Mouse (Mus musculus): ENCODE results near the gene Gm13278. TPM values are rescaled to one million over a fixed set of nuclear protein-coding genes. Genes with fewer than 3 reads are reported as not detected.
A peak's percentile ranks its signal among the peaks of the same experiment; 100 is the strongest.
"Not testable (repeated sequence)": the region's sequence is repeated elsewhere in the genome, so short reads cannot be mapped to it uniquely, and the experiment has no call there.

The Gm13278 gene
- polyA plus RNA-seq, 1 experiment: not detected

DNA sequence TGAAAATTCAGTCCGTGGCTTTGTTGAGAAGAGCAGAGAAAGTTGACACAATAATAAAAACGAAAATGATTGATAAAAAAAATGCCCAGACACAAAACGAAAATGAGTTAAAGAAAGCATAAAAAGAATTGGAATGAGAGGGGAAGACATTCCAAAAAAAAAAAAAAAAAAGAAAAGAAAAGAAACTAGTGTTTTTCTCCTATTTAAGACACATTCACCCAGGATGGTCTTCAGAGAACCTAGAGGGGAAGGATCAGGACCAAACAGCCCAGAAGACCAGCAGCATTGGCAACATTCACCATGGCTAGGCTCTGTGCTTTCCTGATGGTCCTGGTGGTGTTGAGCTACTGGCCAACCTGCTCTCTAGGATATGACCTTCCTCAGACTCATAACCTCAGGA is 24.6 kb downstream of the Gm13278 start, which contains the start of gene Ifna7:
Ifna7 (plus strand) TSS at position 301 of the 400 bp plus-strand sequence.
- H3K36me3 ChIP-seq (ENCODE audit: control insufficient read depth, insufficient read depth, low read length): no peaks in the 10 kb centered on the region
- H3K27ac ChIP-seq (ENCODE audit: insufficient read depth, low read length): no peak within 1 kb of the TSS
- TF ChIP-seq CTCF (IDR thresholded peaks at IDR 0.05; ENCODE audit: extremely low read depth, insufficient read depth, insufficient read length, insufficient replicate concordance): no peak
- TF ChIP-seq POLR2A (IDR thresholded peaks at IDR 0.05; ENCODE audit: low read depth, low read length): no peak
- no peak within 1 kb of the TSS for H3K4me3 ChIP-seq (ENCODE audit: extremely low read depth, insufficient read depth, insufficient read length)
- H3K27me3 ChIP-seq (ENCODE audit: control insufficient read depth, insufficient read depth, low read length): no peaks in the 10 kb centered on the region
- DNase-seq (ENCODE audit: low read depth in 1 of 2, low spot score in 2 of 2): no peak
- WGBS: 61% methylated on average over 3 of the region's 3 CpGs
- H3K4me1 ChIP-seq (ENCODE audit: control insufficient read depth, insufficient read depth, insufficient read length): no peaks in the 10 kb centered on the region

- 89% methylated on average over 1 of the region's 1 CpGs for WGBS
- Histone ChIP-seq H3K27me3 (ENCODE audit: control insufficient read depth, insufficient read depth, low read length) (no peaks in the 10 kb centered on the region), H3K36me3 (ENCODE audit: control insufficient read depth, insufficient read depth, low read length) (no peaks in the 10 kb centered on the region), H3K27ac (ENCODE audit: insufficient read depth, low read length) (no peak within 1 kb of the TSS), H3K4me3 (ENCODE audit: extremely low read depth, insufficient read depth, insufficient read length) (no peak within 1 kb of the TSS), H3K4me1 (ENCODE audit: control insufficient read depth, insufficient read depth, insufficient read length) (no peaks in the 10 kb centered on the region)
- DNase-seq (ENCODE audit: low read depth in 1 of 2, low spot score in 2 of 2): no peak
- no peak for TF ChIP-seq CTCF (IDR thresholded peaks at IDR 0.05; ENCODE audit: extremely low read depth, insufficient read depth, insufficient read length, insufficient replicate concordance)
- TF ChIP-seq POLR2A (IDR thresholded peaks at IDR 0.05; ENCODE audit: low read depth, low read length): no peak
Observed at GRCm38 (mm10) chr4:88819659-88820058, 28.3 kb downstream of the Gm13278 start, which contains the start of gene Ifna11. Gene Ifna11, plus strand, starts transcription at chr4:88819959.

DNA sequence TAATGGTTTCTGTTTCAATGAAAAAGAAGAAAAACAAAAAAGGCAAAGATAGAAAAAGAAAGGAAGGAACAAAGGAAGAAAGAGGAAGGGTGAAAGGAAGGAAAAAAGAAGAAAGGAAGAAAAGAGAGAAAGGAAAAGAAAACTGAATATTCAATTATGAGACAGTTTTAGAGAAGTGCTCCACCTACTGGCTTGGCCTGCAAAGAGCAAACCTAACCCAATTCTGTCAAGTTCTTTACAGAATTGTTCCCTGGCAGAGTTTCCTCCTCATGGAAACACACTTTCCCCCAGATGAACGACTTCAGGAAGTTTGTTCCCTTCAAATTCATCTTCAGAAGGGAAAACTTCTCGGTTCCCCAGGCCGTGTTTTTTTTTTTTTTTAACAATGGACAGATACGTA is 31.6 kb downstream of the Gm13278 start:
- TF ChIP-seq POLR2A (IDR thresholded peaks at IDR 0.05; ENCODE audit: low read depth, low read length): no peak
- TF ChIP-seq CTCF (IDR thresholded peaks at IDR 0.05; ENCODE audit: extremely low read depth, insufficient read depth, insufficient read length, insufficient replicate concordance): no peak
- Histone ChIP-seq H3K4me3 (ENCODE audit: extremely low read depth, insufficient read depth, insufficient read length) (no peak overlapping the region), H3K36me3 (ENCODE audit: control insufficient read depth, insufficient read depth, low read length) (no peaks in the 10 kb centered on the region), H3K27me3 (ENCODE audit: control insufficient read depth, insufficient read depth, low read length) (no peaks in the 10 kb centered on the region), H3K27ac (ENCODE audit: insufficient read depth, low read length) (no peak overlapping the region), H3K4me1 (ENCODE audit: control insufficient read depth, insufficient read depth, insufficient read length) (no peaks in the 10 kb centered on the region)
- WGBS: 29% methylated on average over 4 of the region's 4 CpGs
- no peak for DNase-seq (ENCODE audit: low read depth in 1 of 2, low spot score in 2 of 2)

- not testable (repeated sequence) for DNase-seq (ENCODE audit: low read depth in 1 of 2, low spot score in 2 of 2); H3K27ac ChIP-seq (ENCODE audit: insufficient read depth, low read length); H3K4me1 ChIP-seq (ENCODE audit: control insufficient read depth, insufficient read depth, insufficient read length); H3K4me3 ChIP-seq (ENCODE audit: extremely low read depth, insufficient read depth, insufficient read length); H3K27me3 ChIP-seq (ENCODE audit: control insufficient read depth, insufficient read depth, low read length); H3K36me3 ChIP-seq (ENCODE audit: control insufficient read depth, insufficient read depth, low read length)
Observed at GRCm38 (mm10) chr4:88827116-88827515, 35.8 kb downstream of the Gm13278 start, which contains the start of gene Ifna6. Gene Ifna6, plus strand, starts transcription at chr4:88827416.

- DNase-seq (ENCODE audit: low read depth in 1 of 2, low spot score in 2 of 2): peak in 1 of 2 experiments; percentile 40
- WGBS: 30% methylated on average over 4 of the region's 4 CpGs
- H3K27me3 ChIP-seq (ENCODE audit: control insufficient read depth, insufficient read depth, low read length): no peaks in the 10 kb centered on the region
- TF ChIP-seq CTCF (IDR thresholded peaks at IDR 0.05; ENCODE audit: extremely low read depth, insufficient read depth, insufficient read length, insufficient replicate concordance) (no peak), POLR2A (IDR thresholded peaks at IDR 0.05; ENCODE audit: low read depth, low read length) (no peak)
- H3K4me3 ChIP-seq (ENCODE audit: extremely low read depth, insufficient read depth, insufficient read length): no peak overlapping the region
- H3K36me3 ChIP-seq (ENCODE audit: control insufficient read depth, insufficient read depth, low read length): no peaks in the 10 kb centered on the region
- H3K4me1 ChIP-seq (ENCODE audit: control insufficient read depth, insufficient read depth, insufficient read length): no peaks in the 10 kb centered on the region
- no peak overlapping the region for H3K27ac ChIP-seq (ENCODE audit: insufficient read depth, low read length)
Observed at GRCm38 (mm10) chr4:88830523-88830922, 39.2 kb downstream of the Gm13278 start.

- H3K27me3 ChIP-seq (ENCODE audit: control insufficient read depth, insufficient read depth, low read length); H3K27ac ChIP-seq (ENCODE audit: insufficient read depth, low read length); H3K36me3 ChIP-seq (ENCODE audit: control insufficient read depth, insufficient read depth, low read length); DNase-seq (ENCODE audit: low read depth in 1 of 2, low spot score in 2 of 2); H3K4me3 ChIP-seq (ENCODE audit: extremely low read depth, insufficient read depth, insufficient read length); H3K4me1 ChIP-seq (ENCODE audit: control insufficient read depth, insufficient read depth, insufficient read length): not testable (repeated sequence)
- WGBS: 95% methylated on average over 1 of the region's 1 CpGs
Observed at GRCm38 (mm10) chr4:88835225-88835624, 43.9 kb downstream of the Gm13278 start, which contains the start of gene Ifna5. Gene Ifna5, plus strand, starts transcription at chr4:88835525.

DNA sequence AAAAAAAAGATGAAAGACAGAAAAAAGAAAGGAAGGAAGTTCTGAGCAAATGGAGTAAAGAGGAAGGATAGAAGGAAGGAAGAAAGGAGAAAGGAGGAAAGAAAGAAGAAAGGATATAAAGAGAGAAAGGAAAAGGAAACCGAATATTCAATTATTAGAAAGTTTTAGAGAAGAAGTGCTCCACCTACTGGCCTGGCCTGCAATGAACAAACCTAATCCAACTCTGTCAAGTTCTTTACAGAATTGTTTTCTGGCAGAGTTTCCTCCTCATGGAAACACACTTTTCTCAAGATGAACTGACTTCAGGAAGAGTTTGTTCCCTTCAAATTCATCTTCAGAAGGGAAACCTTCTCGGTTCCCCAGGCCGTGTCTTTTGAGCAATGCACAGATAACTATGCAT is 47.5 kb downstream of the Gm13278 start:
- no peaks in the 10 kb centered on the region for H3K36me3 ChIP-seq (ENCODE audit: control insufficient read depth, insufficient read depth, low read length)
- no peak for DNase-seq (ENCODE audit: low read depth in 1 of 2, low spot score in 2 of 2)
- no peak overlapping the region for H3K27ac ChIP-seq (ENCODE audit: insufficient read depth, low read length)
- TF ChIP-seq CTCF (IDR thresholded peaks at IDR 0.05; ENCODE audit: extremely low read depth, insufficient read depth, insufficient read length, insufficient replicate concordance) (no peak), POLR2A (IDR thresholded peaks at IDR 0.05; ENCODE audit: low read depth, low read length) (no peak)
- H3K27me3 ChIP-seq (ENCODE audit: control insufficient read depth, insufficient read depth, low read length): no peaks in the 10 kb centered on the region
- WGBS: 37% methylated on average over 3 of the region's 3 CpGs
- no peaks in the 10 kb centered on the region; the same call in 1 of the 2 replicates for H3K4me1 ChIP-seq (ENCODE audit: control insufficient read depth, insufficient read depth, insufficient read length)
- H3K4me3 ChIP-seq (ENCODE audit: extremely low read depth, insufficient read depth, insufficient read length): no peak overlapping the region

Data from spleen, adult 2 months (tissue).